26 mouse cellular contexts compared by ENCODE assay signal in the genomic region with DNA sequence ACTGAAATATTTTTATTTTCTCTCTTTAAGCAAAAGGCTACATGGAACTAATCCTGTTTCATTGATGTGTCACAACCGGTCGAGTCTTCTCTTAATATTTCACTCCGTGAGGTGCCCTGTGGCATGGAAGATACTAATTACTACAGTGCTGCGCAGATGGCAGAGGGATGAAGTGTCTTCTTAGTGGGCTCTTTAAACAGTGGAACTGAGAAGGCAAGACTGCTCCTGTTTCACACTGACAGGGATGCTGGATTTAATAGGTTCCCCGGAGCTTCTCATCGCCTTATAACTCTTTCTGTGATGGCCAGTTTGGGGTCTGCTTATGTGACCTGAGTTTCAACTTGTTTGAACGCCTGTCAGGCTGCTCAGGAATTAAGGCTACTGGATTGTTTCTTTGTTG.
DNase-seq lines count a peak whose midpoint lies in the region; ATAC-seq and TF ChIP-seq lines count a peak whose summit lies in the region.
"Had no signal": no experiment of that assay in that cellular context is flagged by ENCODE, and none has a peak within 500 bp of the region (broad histone marks: within the 10 kb centered on the region; RNA-seq: fewer than 3 reads in every experiment).

No protein-coding gene starts in this region.

- no peaks in the 10 kb centered on the region for H3K36me3 ChIP-seq in kidney, embryonic 15.5 days
- no peaks in the 10 kb centered on the region for H3K36me3 ChIP-seq in kidney, adult 2 months (ENCODE audit: control insufficient read depth, insufficient read depth, low read length)
- H3K36me3 ChIP-seq: embryonic facial prominence, embryonic 10.5 days; heart, embryonic 13.5 days; hindbrain, embryonic 12.5 days; limb, embryonic 13.5 days; liver, embryonic 13.5 days; neural tube, embryonic 12.5 days had no signal

- peaks cover 9% of the 10 kb centered on the region; the same call in 1 of the 2 replicates for H3K4me1 ChIP-seq in kidney, embryonic 15.5 days
- H3K4me1 ChIP-seq in kidney, adult 2 months (ENCODE audit: control insufficient read depth, insufficient read depth, low read length) = no peaks in the 10 kb centered on the region
- H3K4me1 ChIP-seq: hindbrain, embryonic 12.5 days; limb, embryonic 13.5 days; liver, embryonic 13.5 days; neural tube, embryonic 12.5 days had no signal

- DNase-seq in embryo, embryonic 10 days (ENCODE audit: low spot score) = peak; percentile 16
- DNase-seq in embryo, embryonic 11 days = no peak
- DNase-seq in kidney, adult 2 months = no peak
- DNase-seq in right cerebral cortex, postnatal 25 days = peak; percentile 6
- DNase-seq in right cerebral cortex, adult 18-20 months = no peak
- no peak for DNase-seq in urinary bladder, adult 2 months (ENCODE audit: low spot score)
- DNase-seq: adrenal gland, adult 8-10 months; cerebellum, postnatal 25 days; gastrocnemius, postnatal 36 days; heart, adult 2 months; heart, postnatal 14 days; kidney, adult 11 months; layer of hippocampus, adult 9-11 months; liver, embryonic 13.5 days; lung, adult 2 months; lung, postnatal 14 days; spleen, adult 18-20 months; thymus, postnatal 25 days had no signal

- H3K4me3 ChIP-seq in kidney, embryonic 15.5 days (replicated peaks) = no peak overlapping the region
- H3K4me3 ChIP-seq in kidney, adult 2 months (ENCODE audit: insufficient read depth, low read depth, low read length) = no peak overlapping the region
- H3K4me3 ChIP-seq: embryonic facial prominence, embryonic 10.5 days; heart, adult 2 months; heart, embryonic 13.5 days; hindbrain, embryonic 12.5 days; limb, embryonic 13.5 days; liver, embryonic 13.5 days; neural tube, embryonic 12.5 days had no signal

- no peaks in the 10 kb centered on the region for H3K9me3 ChIP-seq in kidney, embryonic 15.5 days (replicated peaks)
- H3K9me3 ChIP-seq: embryonic facial prominence, embryonic 10.5 days; heart, embryonic 13.5 days; hindbrain, embryonic 12.5 days; limb, embryonic 13.5 days; liver, embryonic 13.5 days; neural tube, embryonic 12.5 days had no signal

- TF ChIP-seq POLR2A in kidney, adult 2 months (IDR thresholded peaks at IDR 0.05; ENCODE audit: low read depth, low read length) = no peak

- no peaks in the 10 kb centered on the region for H3K27me3 ChIP-seq in kidney, embryonic 15.5 days
- H3K27me3 ChIP-seq in kidney, adult 2 months (replicated peaks; ENCODE audit: control insufficient read depth, insufficient read depth, low read length) = no peaks in the 10 kb centered on the region
- H3K27me3 ChIP-seq: heart, embryonic 13.5 days; hindbrain, embryonic 12.5 days; limb, embryonic 13.5 days; liver, embryonic 13.5 days; neural tube, embryonic 12.5 days had no signal

- WGBS in kidney, embryonic 15.5 days = 28% methylated on average over 7 of the region's 7 CpGs
- 42% methylated on average over 7 of the region's 7 CpGs for WGBS in kidney, adult 2 months

- TF ChIP-seq CTCF in kidney, adult 2 months (conservative IDR thresholded peaks at IDR 0.05; ENCODE audit: insufficient read depth, insufficient read length, low read depth, low read length) = no peak

- H3K4me2 ChIP-seq in kidney, embryonic 15.5 days = no peak overlapping the region
- H3K4me2 ChIP-seq: heart, embryonic 13.5 days; hindbrain, embryonic 12.5 days; limb, embryonic 13.5 days; liver, embryonic 13.5 days; neural tube, embryonic 12.5 days had no signal

- H3K9ac ChIP-seq in kidney, embryonic 15.5 days = no peak overlapping the region
- H3K9ac ChIP-seq: forebrain, postnatal 0 days; heart, embryonic 13.5 days; hindbrain, embryonic 12.5 days; limb, embryonic 13.5 days; liver, embryonic 13.5 days; neural tube, embryonic 12.5 days had no signal

- ATAC-seq in kidney, embryonic 15.5 days (replicated peaks; ENCODE audit: low FRiP score) = peak; percentile 46; the same call in 1 of the 2 replicates
- ATAC-seq: activated CD4-positive, CD25-positive, alpha-beta regulatory T cell, adult 4 months; forebrain, postnatal 0 days had no signal

- H3K27ac ChIP-seq in kidney, embryonic 15.5 days = no peak overlapping the region
- H3K27ac ChIP-seq in kidney, adult 2 months (ENCODE audit: insufficient read depth, low read depth, low read length) = no peak overlapping the region
- H3K27ac ChIP-seq: embryonic facial prominence, embryonic 10.5 days; heart, adult 2 months; heart, embryonic 13.5 days; hindbrain, embryonic 12.5 days; limb, embryonic 13.5 days; liver, embryonic 13.5 days; neural tube, embryonic 12.5 days had no signal

Comparison
In these comparisons a context has a peak if more than half of its experiments do, and no peak if none do; other contexts are left out.
1. DNase-seq: peak in embryo, embryonic 10 days (single experiment) and right cerebral cortex, postnatal 25 days (single experiment); none in embryo, embryonic 11 days (single experiment), kidney, adult 2 months (single experiment), right cerebral cortex, adult 18-20 months (single experiment) and urinary bladder, adult 2 months (single experiment).